Mouse (Mus musculus): ENCODE measurements around the gene Sept11.
A peak's percentile ranks its signal among the peaks of the same experiment; 100 is the strongest.

Sept11 gene

DNA sequence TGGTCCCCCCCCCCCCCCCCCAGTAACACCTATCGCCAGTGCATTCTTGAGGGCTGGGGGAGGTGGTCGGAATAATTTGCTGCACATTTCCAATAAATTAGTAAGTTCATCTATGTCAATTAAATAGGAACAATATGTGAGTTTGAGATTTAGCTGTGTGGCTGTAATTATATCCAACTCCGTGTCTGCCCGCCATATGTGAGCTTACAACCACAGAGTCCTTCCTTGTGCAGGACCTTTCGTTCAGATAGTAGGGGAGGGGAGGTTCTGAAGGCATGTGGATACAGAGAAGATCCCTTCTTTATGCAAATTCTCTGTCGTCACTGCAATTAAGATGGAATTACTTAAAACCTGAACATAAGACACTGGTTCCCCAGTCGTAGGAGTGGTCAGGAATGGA lies 2.1 kb downstream of the Sept11 start:
- no peak for DNase-seq (ENCODE audit: low read depth)

DNA sequence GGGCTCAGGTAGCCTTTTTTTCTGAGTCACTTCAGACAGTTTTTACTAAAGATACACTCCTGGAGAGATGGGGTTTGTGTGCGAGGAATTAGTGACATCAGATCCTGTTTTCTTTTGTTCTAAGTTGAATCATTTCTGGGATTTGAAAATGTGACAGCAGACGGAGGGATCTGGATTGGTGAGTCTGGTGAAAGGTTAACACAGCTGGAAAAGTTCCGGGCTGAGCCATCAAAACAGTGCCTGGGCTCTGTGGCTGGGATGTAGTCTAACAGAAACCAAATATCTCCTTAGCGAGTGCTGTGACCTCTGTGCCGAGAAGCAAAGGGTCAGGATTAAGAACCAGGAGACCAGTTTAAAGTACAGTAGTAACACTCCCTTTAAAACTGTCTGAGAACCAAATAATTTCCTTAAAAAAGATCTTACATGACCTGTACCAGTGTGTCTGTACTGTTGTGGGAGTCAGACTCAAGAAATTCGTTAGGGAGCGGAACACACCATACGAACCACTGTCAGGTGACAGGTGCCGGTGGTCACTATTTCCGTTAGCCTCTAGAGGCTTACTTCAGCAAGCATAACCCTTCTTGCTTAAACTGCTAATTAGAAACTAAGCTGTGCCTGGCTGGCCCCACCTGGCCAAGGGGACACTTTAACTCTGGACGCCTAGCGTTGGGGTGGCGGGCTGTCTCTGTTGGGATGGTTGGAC lies 4.1 kb downstream of the Sept11 start:
- DNase-seq (ENCODE audit: low read depth): no peak

DNA sequence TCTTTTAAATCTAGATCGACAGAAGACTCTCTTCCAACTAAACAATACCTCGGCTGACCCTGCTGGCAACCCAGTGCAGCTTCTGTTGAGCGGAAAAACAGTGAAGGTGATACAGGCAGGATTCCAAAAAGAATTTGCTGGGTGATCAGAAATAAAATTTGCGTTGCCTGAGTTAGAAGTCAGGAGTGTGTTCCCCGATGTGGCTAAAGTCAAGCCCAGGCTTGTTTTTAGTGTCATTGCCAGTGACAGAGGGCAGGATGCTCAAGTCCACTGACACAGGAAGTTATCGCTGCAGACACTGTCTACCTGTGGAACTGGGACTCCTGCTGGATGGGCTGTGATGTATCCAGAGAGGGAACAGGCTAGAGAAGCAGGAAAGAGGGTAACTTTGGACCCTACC lies 5.0 kb downstream of the Sept11 start:
- DNase-seq (ENCODE audit: low read depth): no peak

DNA sequence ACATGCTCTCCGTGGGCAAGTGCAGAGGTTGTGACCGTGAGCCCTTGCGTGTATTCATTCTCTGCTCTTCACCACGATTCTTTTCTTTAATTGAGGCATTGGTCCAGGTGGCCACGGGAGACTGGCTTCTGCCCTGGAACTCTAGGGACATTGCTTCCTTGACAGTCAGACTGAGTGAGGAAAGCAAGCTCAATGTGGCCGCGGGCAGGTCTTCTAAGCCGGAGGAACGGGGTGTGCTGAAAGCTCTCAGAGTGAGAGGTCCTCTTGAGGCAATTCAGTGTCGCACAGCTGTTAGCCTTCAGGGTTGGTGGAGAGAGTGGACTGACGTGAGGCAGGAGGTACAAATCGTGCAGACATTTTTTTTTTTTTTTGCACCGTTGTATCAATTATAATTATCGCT lies 5.6 kb downstream of the Sept11 start:
- no peak for DNase-seq (ENCODE audit: low read depth)

DNA sequence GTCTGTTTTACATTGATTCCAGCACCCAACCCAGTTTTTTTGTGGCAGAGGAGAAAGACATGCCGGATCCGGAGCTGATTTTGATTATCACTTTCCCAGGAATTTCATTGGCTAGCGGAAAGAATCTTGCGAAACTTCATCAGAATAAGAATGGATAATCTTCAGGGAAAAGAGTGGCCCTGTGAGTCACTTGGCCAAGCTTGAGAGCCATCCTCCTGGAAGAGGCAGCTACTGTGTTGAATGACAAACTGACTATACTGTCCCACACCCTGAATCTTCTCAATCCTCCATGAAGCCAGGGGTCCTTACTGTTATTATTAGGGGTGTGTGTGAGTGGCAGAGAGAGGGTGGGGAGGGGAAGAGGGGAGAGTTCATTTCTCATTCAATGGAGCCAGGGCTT lies 7.7 kb downstream of the Sept11 start:
- DNase-seq (ENCODE audit: low read depth): no peak

DNA sequence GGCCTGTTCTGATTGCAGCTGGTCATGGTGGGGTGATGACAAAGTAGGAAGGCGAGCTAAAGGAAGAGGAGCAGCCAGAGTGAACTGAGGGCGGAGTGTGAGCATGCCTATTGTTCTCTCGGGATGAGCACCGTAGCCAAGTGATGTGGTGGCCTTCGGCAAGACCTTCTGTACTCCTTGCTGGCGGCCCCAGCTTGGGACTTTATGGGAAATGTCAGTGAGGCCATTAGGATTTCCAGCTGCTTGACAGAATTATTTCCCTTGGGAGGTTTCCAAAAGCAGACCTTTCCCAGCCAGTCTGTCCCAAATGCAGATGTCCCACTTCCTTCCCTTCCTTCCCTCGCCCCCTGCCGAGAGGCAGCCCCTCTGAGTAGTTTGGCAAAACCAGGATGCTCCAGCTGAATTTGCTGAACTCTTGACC lies 8.1 kb downstream of the Sept11 start:
- DNase-seq (ENCODE audit: low read depth): no peak

DNA sequence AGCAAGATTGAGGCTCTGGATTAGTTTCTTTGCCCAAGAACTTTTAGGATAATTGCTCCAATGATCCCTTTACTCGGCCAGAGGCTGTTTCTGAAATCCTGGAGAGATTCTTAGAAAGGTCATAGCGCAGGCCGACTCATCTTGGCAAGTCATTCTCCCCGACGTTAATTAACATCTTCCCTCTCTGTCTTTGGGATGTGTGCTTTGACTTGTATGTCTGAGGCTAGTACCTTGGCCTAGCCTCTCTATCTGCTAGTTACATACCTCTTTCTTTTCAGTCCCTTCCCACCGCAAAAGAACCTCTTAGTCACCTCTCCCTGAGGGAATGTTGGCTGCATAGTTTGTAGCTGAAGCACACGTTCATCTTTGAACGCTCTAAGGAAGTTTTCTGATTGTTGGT lies 10.4 kb downstream of the Sept11 start:
- no peak for DNase-seq (ENCODE audit: low read depth)

DNA sequence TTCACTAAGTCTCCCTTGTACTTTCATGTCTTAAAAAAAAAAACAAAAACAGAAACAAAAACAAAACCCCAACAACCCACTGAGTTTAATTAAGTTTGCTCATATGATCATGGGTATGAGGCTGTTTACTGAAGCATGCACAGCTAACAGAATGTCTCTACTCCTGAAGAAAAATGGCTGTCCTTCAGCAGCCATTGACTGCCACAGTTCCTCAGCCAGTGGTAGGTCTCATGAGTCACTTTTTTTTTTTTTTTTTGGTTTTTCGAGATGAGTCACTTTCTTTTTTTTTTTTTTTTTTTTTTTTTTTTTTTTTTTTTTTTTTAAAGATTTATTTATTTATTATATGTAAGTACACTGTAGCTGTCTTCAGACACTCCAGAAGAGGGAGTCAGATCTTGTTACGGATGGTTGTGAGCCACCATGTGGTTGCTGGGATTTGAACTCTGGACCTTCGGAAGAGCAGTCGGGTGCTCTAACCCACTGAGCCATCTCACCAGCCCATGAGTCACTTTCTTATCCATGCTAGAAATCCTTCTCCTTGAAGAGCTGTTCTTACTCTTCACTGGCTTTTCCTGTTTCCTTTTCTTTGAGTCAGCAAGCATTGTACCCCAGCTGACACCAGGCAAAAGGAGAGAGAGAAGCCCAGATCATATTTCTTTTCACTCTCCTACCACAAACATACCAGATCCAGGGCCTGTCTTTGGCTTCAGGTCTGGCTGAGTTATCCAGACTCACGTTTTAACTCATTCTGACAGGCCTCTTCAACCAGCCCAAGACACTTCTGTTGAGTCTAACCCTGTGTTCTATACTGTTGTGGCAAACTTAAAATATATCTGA lies 12.0 kb downstream of the Sept11 start:
- DNase-seq (ENCODE audit: low read depth): peak; percentile 91

DNA sequence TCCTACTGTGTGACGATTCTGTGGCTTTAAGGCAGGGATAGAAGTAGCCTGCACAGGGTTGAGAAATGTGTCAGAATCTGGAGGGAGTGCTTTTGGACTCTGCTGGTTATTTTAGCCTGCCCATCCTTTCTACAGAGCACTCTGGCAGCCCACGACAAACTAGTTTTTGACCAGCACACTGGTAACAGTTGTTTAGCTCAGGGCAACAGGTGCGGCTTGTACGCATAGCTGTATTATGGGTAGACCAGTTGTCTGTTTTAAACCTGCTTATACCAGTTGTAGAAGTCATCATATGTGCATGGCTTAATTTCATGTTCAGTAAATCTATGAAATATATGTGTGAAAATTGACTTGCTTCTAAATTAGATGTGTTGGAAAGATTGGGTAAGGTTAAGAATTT lies 12.8 kb downstream of the Sept11 start:
- DNase-seq (ENCODE audit: low read depth): no peak

DNA sequence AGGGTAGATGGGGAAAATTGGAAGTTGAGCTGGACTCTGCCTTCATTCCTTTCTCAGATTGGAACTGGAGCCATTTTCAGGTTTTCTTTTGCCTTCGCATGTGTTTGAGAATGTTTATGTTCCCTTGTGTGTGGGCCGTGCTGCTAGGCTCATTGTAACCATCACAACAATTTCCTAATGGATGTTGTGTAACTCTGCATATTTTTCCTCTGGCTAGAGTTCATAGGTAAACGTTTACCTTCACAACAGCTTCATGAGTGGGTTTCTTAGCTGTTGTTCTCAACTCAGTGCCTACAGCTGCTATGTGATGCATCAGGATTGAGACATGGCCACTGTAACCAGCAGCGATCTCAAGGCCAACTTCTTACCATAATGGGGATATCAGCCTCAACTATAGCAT lies 15.5 kb downstream of the Sept11 start:
- DNase-seq (ENCODE audit: low read depth): no peak

DNA sequence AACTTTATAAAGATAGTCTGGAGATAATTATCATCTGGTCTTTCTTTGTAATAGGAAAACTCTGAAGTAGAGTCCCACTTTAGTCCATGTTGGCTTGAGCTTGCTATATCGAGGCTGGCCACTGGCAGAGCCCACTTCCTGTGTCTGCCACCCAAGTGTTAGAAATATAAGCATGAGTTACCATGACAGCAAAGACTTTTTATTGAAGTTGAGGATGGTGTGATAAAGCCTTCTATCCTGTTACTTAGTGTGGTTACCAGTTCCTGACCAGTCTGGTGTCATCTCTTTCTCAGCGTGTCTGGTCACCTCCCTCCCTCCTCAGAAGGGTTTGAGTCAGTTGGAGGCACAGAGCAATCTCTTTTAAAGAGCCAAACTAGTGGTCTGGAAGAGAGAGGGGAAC lies 16.3 kb downstream of the Sept11 start:
- peak; percentile 78 for DNase-seq (ENCODE audit: low read depth)

DNA sequence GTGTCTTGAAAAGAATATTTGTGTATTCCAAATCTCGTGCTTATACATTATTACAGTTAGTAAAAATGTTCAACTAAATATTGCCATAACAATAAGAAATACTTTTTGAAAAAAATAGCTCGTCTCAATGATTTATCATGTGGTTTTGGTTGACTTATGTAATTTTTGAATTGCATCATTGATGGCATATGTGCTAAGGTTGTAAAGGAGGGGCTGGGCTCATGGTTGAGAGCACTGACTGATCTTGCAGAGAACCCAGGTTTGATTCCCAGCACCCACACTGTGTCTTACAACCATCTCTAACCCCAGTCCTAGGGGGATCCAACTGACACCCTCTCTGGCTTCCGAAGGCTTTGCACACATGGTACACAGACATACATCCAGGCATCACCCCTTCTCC lies 19.1 kb downstream of the Sept11 start:
- DNase-seq (ENCODE audit: low read depth): no peak

DNA sequence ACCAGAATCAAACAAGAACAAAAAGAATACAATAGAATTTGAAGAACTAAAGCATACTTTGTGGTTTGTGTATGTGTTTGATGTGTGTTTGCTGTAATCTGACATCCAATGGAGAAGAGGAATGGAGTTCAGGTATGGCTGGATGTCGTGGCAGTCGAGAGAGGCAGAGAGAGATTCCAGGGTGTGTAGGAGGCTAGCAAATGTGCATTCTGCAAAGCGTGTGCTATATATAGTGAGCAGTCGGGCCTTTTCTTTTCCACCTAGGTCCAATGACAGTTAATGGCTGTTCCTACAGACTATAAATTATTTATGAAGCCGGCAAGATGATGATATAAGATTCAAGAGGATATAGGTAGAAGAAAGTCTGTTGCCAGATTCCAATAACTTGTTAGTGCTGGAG lies 20.3 kb downstream of the Sept11 start:
- no peak for DNase-seq (ENCODE audit: low read depth)

DNA sequence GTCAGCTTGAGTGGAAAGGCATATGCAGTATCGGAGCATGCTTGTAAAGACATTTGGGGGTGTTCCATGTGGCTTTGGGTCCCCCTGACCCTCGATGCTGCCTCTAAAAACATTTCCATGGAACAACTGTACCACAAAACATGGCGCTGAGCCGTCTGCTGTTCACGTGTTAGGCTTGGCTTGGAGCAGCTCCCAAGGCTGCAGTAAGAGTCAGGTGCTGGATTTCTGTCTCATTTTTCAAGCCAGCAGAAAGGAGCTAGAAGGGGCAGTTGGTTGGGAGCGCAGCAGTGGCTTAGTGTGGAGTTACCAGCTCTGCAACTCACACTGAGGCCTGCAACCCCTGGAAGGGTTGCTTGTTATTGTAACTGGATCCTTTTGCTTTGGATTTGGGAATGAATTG lies 21.3 kb downstream of the Sept11 start:
- no peak for DNase-seq (ENCODE audit: low read depth)

DNA sequence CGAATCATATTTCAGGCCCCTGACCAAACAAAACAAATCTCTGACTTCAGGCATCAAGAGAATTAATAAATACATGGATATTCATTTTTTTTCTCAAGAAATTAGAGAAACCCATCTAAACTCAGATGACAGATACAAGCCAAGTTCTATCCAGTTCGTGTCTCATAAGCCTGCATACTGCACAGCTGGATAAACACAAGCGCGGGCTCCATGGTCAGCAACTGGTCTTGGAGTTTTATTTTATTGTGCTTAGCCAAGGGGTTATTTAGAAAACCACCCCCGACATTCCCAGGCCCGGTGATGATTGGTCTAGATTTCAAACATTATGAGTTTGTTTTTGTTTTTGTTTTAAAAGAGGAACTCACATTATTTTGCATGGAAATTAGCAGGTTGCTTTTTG lies 21.8 kb downstream of the Sept11 start:
- no peak for DNase-seq (ENCODE audit: low read depth)

DNA sequence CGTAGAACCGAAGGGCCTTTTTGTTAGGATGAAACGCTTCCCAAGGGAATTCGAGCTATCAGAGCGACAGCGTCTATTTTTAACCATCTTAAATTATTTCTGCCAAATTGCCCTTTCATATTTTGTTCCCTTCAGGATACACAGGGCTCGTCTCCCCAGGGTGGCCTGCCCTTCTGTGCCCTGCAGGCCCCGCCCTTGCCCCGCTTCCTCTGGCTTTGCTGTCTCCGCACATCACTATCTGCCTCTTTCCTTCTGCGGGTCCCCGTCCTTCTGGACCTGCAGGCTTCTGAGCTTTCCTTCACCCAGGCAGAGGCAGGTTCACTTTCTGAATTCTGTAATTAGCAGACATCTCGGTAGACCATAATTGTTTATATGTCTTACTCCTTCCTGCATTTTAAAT lies 22.6 kb downstream of the Sept11 start:
- no peak for DNase-seq (ENCODE audit: low read depth)

DNA sequence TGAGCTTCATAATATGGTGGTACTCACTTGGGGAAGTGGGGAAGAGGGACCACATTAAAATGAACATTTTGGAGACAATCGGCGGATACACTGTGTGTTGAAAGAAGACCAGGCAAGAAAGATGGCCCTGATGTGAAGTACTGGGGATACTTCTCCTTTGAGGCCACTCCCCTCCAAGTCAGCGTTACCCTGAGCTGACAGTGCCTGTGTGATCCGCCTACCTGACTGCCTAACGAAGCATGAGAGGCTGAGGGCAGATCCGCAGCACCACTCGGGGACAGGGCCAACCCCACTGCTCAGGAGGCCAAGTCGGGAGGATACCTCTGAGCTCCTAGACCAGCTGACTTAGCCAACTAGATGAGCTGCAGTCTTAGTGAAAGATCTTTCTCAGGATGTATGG lies 24.4 kb downstream of the Sept11 start:
- DNase-seq (ENCODE audit: low read depth): no peak

DNA sequence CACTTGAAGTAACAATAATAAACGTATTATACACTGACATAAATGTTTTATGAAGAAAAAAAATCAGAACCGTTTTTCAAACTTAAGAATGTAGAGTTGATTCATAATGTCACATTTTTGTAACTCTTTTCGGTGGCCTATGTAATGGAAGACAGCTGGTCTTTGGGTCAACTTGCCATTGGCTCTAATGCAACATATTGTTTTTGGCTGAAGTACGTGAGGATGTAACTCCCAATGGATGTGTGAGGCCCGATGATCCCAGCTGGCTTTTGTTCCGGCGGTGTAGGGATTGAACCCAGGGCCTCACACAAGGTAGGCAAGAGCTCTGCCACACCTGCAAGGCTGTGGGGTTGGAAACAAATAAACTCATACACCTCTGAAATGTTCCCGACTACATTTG lies 28.4 kb downstream of the Sept11 start:
- DNase-seq (ENCODE audit: low read depth): no peak

DNA sequence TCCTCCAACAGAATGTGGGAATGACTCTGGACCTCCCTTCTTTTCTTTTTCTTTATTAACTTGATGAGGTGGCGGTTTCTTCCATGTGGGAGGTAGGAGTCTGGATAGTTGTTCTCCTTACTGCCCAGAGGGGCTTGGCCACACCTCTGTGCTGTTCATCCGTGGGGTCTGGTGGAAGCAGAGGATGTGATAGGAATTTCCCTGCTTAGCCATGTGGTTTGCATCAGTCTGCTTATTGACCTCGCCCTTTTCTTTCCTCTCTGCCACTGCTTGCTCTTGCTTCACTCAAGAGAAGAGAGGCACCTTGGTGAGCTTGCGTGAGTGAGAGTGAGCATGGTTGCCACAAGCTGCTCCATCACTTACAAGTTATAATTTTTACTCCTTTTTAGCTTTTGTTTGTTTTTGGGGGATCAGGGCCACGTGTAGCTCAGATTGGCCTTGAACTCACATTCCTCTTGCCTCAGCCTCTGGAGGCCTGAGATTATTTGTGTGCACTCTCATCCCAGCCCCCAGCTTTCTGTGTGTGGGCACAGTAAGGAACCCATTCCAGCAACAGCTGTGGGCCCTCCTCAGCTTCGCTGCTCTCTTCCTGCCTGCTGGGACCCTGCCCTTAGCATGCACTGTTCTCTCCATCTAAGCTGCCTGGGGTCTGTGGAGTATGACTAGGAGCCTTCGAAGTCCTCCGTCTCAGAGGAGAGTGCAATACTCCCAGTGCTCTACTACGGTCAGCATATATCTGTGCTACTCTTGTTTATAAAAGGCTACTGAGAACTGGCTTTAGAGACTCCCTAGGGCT lies 31.0 kb downstream of the Sept11 start:
- DNase-seq (ENCODE audit: low read depth): no peak

DNA sequence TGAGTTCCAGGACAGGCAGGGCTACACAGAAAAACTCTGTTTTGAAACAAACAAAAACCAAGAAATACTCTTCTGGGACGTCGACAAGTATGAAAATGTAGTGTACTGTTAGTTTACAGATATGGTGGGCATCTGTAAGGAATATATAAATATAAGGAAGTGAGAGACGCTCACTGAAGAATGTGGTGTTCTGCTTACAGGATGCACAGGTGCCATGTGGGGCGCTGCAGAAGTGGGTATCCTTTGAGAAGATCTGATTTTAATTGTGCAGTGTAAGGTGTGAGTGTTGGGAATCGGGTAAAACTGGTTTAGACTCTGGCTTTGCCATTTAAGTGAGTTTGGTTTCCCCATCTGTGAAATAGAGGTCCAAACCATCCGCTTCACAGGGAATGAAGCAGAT lies 32.1 kb downstream of the Sept11 start:
- no peak for DNase-seq (ENCODE audit: low read depth)

DNA sequence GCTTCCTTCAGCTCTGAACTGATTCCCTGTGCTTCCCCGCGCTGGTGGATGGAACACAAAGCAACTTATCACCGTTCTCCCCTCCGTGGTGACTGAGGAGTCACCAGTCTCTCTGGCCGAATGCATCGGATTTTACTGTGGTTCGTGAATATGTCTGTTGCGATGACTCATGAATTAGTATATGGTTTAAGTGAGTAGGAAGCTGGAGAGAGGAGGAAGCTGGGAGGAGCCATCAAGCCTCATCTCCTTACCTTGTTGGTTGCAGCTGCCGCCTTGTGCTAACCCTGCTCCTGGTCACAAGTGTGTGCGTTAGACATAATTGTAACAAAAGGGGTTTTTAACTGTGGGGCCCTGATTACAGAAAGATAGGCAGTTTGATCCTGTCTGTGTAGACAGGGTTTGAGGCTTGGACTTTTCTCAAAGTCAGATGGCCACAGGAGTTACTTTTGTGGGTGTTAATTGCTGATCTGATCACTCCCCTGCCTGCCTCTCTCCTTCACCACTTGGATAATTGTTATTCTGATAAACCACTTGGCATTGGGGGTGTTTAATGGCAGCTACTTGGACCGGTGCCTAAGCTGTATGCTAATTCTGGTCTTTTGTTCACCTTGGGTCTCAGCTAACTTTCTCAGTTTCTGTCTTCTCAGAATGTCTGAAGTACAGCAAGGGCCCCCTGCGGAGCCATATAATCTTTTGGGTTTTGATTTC lies 33.1 kb downstream of the Sept11 start:
- peak; percentile 82 for DNase-seq (ENCODE audit: low read depth)

DNA sequence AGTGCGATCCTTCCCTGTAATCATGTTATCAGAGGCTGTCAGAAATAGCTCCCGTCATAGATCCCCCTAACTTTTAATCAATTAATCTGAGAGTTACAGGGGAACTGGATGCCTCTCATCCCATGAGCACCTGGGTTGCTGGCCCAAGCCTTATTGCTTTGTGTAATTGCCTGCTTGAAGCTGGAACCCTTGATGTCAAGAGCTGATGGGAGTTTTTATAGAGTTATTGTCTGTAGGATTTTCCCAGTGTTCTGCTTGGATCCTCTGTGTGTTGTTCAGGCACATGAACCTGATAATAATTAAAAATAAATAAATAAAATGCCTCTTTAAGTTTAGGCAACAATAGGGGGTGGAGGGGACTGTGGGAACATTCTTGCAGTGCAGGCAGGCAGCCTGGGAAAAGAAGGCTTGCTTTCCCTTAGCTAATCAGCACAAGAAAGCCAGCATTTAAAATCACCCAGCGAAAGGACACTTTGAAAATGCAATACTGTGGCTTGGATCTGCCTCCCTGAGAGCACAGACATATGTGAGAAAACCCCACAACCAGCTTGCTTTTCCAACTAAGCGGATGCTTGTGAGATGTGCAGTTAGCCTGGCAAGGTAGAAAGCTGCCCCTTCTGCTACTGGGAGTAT lies 33.8 kb downstream of the Sept11 start:
- no peak for DNase-seq (ENCODE audit: low read depth)

All from 416B (cell line).